Mouse (Mus musculus) heart, embryonic 10.5 days (tissue): ENCODE measurements around the gene Syde1. TPM values are rescaled to one million over a fixed set of nuclear protein-coding genes. Genes with fewer than 3 reads are reported as not detected.

ENCODE experiments used
- DNase-seq: peaks from one replicate; pipeline ENCODE4 v3.0.0-alpha.2; 2017; ENCODE audit warnings: low spot score
- H3K27ac ChIP-seq: fragments of 300-500 bp; sonication (generic); 2 replicates; pipeline ENCODE4 v1.5.1; 2016; ENCODE audit warnings: mild to moderate bottlenecking
- H3K27me3 ChIP-seq: fragments of 300-500 bp; sonication (generic); 2 replicates; pipeline ENCODE4 v1.6.1; 2016; ENCODE audit warnings: mild to moderate bottlenecking; ENCODE audit not compliant: poor library complexity, insufficient read depth, severe bottlenecking
- H3K36me3 ChIP-seq: fragments of 300-500 bp; sonication (generic); 2 replicates; pipeline ENCODE4 v1.6.1; 2016; ENCODE audit warnings: mild to moderate bottlenecking, moderate library complexity
- H3K4me1 ChIP-seq: fragments of 300-500 bp; sonication (generic); 2 replicates; pipeline ENCODE4 v1.6.1; 2016; ENCODE audit warnings: mild to moderate bottlenecking
- H3K4me3 ChIP-seq: fragments of 300-500 bp; sonication (generic); 2 replicates; pipeline ENCODE4 v1.5.1; 2016; ENCODE audit warnings: mild to moderate bottlenecking, moderate library complexity
- H3K9me3 ChIP-seq: fragments of 300-500 bp; sonication (generic); 2 replicates; pipeline ENCODE4 v1.6.1; 2016; ENCODE audit warnings: mild to moderate bottlenecking, moderate library complexity
- WGBS: fragments of 180-500 bp; shearing (Covaris S2); methylation state at CpG from one replicate; pipeline ENCODE4 v1.1.7; 2016; 5-methylcytosine and 5-hydroxymethylcytosine counted together
- polyA plus RNA-seq: library from polyadenylated mRNA; unstranded; fragments of >200 nt; fragmentation: Nextera tagmentation; extraction: Ambion mirVana; gene quantifications from 2 replicates; pipeline ENCODE4 v1.2.1, GENCODE M21; 2016

Syde1 gene
- polyA plus RNA-seq, 1 experiment from 2014 or later: 12.2 TPM

GRCm38 (mm10) chr10:78574250-78575104 is 17.3 kb downstream of the Syde1 start, which contains the start of gene Ilvbl:
Ilvbl (plus strand) TSS chr10:78574346.
- WGBS: under 1% methylated on average over 51 of the region's 51 CpGs
- Histone ChIP-seq H3K36me3 (peaks cover 29% of the 10 kb centered on the region), H3K9me3 (no peaks in the 10 kb centered on the region), H3K4me3 (peak within 1 kb of the TSS; percentile 71), H3K4me1 (peaks cover 10% of the 10 kb centered on the region; the same call in 1 of the 2 replicates), H3K27me3 (no peaks in the 10 kb centered on the region), H3K27ac (peak within 1 kb of the TSS; percentile 94)
- DNase-seq: peak; percentile 97

GRCm38 (mm10) chr10:78573226-78573625 is 18.5 kb downstream of the Syde1 start:
- WGBS: 69% methylated on average over 3 of the region's 3 CpGs
- Histone ChIP-seq H3K36me3 (peaks cover 17% of the 10 kb centered on the region), H3K4me1 (peaks cover 10% of the 10 kb centered on the region; the same call in 1 of the 2 replicates), H3K4me3 (no peak overlapping the region), H3K27me3 (no peaks in the 10 kb centered on the region), H3K9me3 (no peaks in the 10 kb centered on the region), H3K27ac (no peak overlapping the region)
- no peak for DNase-seq

GRCm38 (mm10) chr10:78570897-78571296 is 20.9 kb downstream of the Syde1 start:
- no peak for DNase-seq
- H3K27me3 ChIP-seq: no peaks in the 10 kb centered on the region
- peaks cover 9% of the 10 kb centered on the region; the same call in 1 of the 2 replicates for H3K4me1 ChIP-seq
- WGBS: 62% methylated on average over 2 of the region's 2 CpGs
- H3K4me3 ChIP-seq: no peak overlapping the region
- H3K9me3 ChIP-seq: no peaks in the 10 kb centered on the region
- no peak overlapping the region for H3K27ac ChIP-seq
- H3K36me3 ChIP-seq: no peaks in the 10 kb centered on the region

GRCm38 (mm10) chr10:78570416-78570815 is 21.3 kb downstream of the Syde1 start:
- 75% methylated on average over 6 of the region's 6 CpGs for WGBS
- Histone ChIP-seq H3K27me3 (no peaks in the 10 kb centered on the region), H3K27ac (no peak overlapping the region), H3K4me1 (peaks cover 4% of the 10 kb centered on the region; the same call in 1 of the 2 replicates), H3K36me3 (no peaks in the 10 kb centered on the region), H3K4me3 (no peak overlapping the region), H3K9me3 (no peaks in the 10 kb centered on the region)
- DNase-seq: no peak

- 49% methylated on average over 3 of the region's 3 CpGs for WGBS
- H3K9me3 ChIP-seq: no peaks in the 10 kb centered on the region
- H3K27me3 ChIP-seq: no peaks in the 10 kb centered on the region
- H3K4me1 ChIP-seq: no peaks in the 10 kb centered on the region
- H3K36me3 ChIP-seq: no peaks in the 10 kb centered on the region
- DNase-seq: no peak
- H3K4me3 ChIP-seq: no peak overlapping the region
- no peak overlapping the region for H3K27ac ChIP-seq
Observed at GRCm38 (mm10) chr10:78569686-78570085, 22.1 kb downstream of the Syde1 start.

GRCm38 (mm10) chr10:78569191-78569590 is 22.6 kb downstream of the Syde1 start:
- WGBS: 71% methylated on average over 3 of the region's 3 CpGs

GRCm38 (mm10) chr10:78565070-78565469 is 26.7 kb downstream of the Syde1 start:
- no peak overlapping the region for H3K4me3 ChIP-seq
- no peak overlapping the region for H3K27ac ChIP-seq
- no peaks in the 10 kb centered on the region for H3K27me3 ChIP-seq
- no peak for DNase-seq
- H3K4me1 ChIP-seq: no peaks in the 10 kb centered on the region
- H3K9me3 ChIP-seq: no peaks in the 10 kb centered on the region
- no peaks in the 10 kb centered on the region for H3K36me3 ChIP-seq
- 84% methylated on average over 1 of the region's 1 CpGs for WGBS

More at GRCm38 (mm10) chr10:78569191-78569590, 22.6 kb downstream of the Syde1 start:
- Histone ChIP-seq H3K4me1 (no peaks in the 10 kb centered on the region), H3K4me3 (no peak overlapping the region), H3K36me3 (no peaks in the 10 kb centered on the region), H3K27ac (no peak overlapping the region), H3K9me3 (no peaks in the 10 kb centered on the region), H3K27me3 (no peaks in the 10 kb centered on the region)
- DNase-seq: peak; percentile 20

- Histone ChIP-seq H3K4me1 (no peaks in the 10 kb centered on the region), H3K36me3 (no peaks in the 10 kb centered on the region), H3K27ac (no peak overlapping the region), H3K27me3 (no peaks in the 10 kb centered on the region), H3K9me3 (no peaks in the 10 kb centered on the region), H3K4me3 (no peak overlapping the region)
- peak; percentile 74 for DNase-seq
- 58% methylated on average over 2 of the region's 2 CpGs for WGBS
Observed at GRCm38 (mm10) chr10:78540943-78541342, 50.8 kb downstream of the Syde1 start.

Other genes starting within 250 kb of the Syde1 start
- gene Agpat3, start 239.5 kb downstream of the Syde1 start, polyA plus RNA-seq: 43.7 and 44.2 TPM in 2 replicates
- 271 and 283 TPM in 2 replicates for gene Rrp1, start 178.9 kb downstream of the Syde1 start, polyA plus RNA-seq
- gene Cstb, start 166.3 kb downstream of the Syde1 start, polyA plus RNA-seq: 117 and 136 TPM in 2 replicates
- 6.5 and 7.0 TPM in 2 replicates for gene Pdxk, start 127.0 kb downstream of the Syde1 start, polyA plus RNA-seq
- gene Olfr1358, start 74.5 kb downstream of the Syde1 start, polyA plus RNA-seq: not detected in 2 replicates
- 41.3 and 43.1 TPM in 2 replicates for gene Ilvbl, start 17.6 kb downstream of the Syde1 start, polyA plus RNA-seq
- gene Olfr1357, start 26.1 kb upstream of the Syde1 start, polyA plus RNA-seq: not detected in 2 replicates
- gene Casp14, start 126.3 kb upstream of the Syde1 start, polyA plus RNA-seq: not detected in 2 replicates
- gene Ccdc105, start 161.1 kb upstream of the Syde1 start, polyA plus RNA-seq: not detected in 2 replicates
- 0.68 and 0.76 TPM in 2 replicates for gene Slc1a6, start 188.5 kb upstream of the Syde1 start, polyA plus RNA-seq